Mouse (Mus musculus): ENCODE results near the gene Gm10401. TPM values are rescaled to one million over a fixed set of nuclear protein-coding genes. Genes with fewer than 3 reads are reported as not detected.
A peak's percentile ranks its signal among the peaks of the same experiment; 100 is the strongest.

Gm10401 gene
- total and polyA plus RNA-seq, 3 experiments: 1.7 to 10.9 TPM; not detected in 1

- in situ Hi-C loops (cut with MboI; ENCODE audit: low pct_ligation_motif_present, low pct_unique_long_range_greater_than_20kb, low sequenced_read_pairs): no loop called here
- TF ChIP-seq ZNF384 (IDR thresholded peaks at IDR 0.05; ENCODE audit: low read depth, low read length) (peak; percentile 93), RAD21 (IDR thresholded peaks at IDR 0.05; ENCODE audit: low read depth, low read length) (no peak), CHD2 (IDR thresholded peaks at IDR 0.05; ENCODE audit: low read length) (peak; percentile 39; the same call in 1 of the 2 replicates), ZKSCAN1 (IDR thresholded peaks at IDR 0.05; ENCODE audit: borderline replicate concordance, low read depth, low read length) (no peak), MEF2A (IDR thresholded peaks at IDR 0.05; ENCODE audit: borderline replicate concordance, low read depth, low read length) (0 out of 2 replicates have a peak, but pooled peaks have one; percentile 30)
- no peak overlapping the region for H3K4me3 ChIP-seq (replicated peaks in 1 of 3; ENCODE audit: low read depth in 2 of 3, low read length in 2 of 3, poor library complexity in 1 of 3)
- peak overlapping the region; percentile 9; the same call in 1 of the 2 replicates for H3K4me2 ChIP-seq (ENCODE audit: insufficient read depth, low read depth, poor library complexity, severe bottlenecking)
- H3K9ac ChIP-seq (ENCODE audit: insufficient read depth, low read depth): no peak overlapping the region
- H3K9me3 ChIP-seq (replicated peaks; ENCODE audit: low read length): no peaks in the 10 kb centered on the region
- dilution Hi-C loops (cut with MboI; ENCODE audit: extremely low pct_ligation_motif_present, extremely low pct_unique_long_range_greater_than_20kb, low sequenced_read_pairs): no loop called here
- H3K27ac ChIP-seq (ENCODE audit: insufficient read depth, low read depth): no peak overlapping the region
- H3K4me1 ChIP-seq (ENCODE audit: control insufficient read depth in 1 of 2, insufficient read depth in 2 of 2): peaks cover 4 to 29% of the 10 kb centered on the region in 2 experiments; a peak in 2 of 4 replicates
- no peaks in the 10 kb centered on the region for H3K27me3 ChIP-seq (replicated peaks)
- peaks cover 8% of the 10 kb centered on the region; the same call in 1 of the 2 replicates for H3K79me2 ChIP-seq (replicated peaks; ENCODE audit: control insufficient read depth, extremely low read depth, insufficient read depth, poor library complexity, severe bottlenecking)
- H3K36me3 ChIP-seq (replicated peaks in 1 of 2; ENCODE audit: control insufficient read depth in 1 of 2, insufficient read depth in 1 of 2, low read length in 1 of 2): peaks cover 4 to 44% of the 10 kb centered on the region in 2 experiments
- peak; percentile 66 for DNase-seq (ENCODE audit: extremely low read depth)
These were observed 39.4 kb downstream of the Gm10401 start for GRCm38 (mm10) chr5:115058584-115059297.

DNA sequence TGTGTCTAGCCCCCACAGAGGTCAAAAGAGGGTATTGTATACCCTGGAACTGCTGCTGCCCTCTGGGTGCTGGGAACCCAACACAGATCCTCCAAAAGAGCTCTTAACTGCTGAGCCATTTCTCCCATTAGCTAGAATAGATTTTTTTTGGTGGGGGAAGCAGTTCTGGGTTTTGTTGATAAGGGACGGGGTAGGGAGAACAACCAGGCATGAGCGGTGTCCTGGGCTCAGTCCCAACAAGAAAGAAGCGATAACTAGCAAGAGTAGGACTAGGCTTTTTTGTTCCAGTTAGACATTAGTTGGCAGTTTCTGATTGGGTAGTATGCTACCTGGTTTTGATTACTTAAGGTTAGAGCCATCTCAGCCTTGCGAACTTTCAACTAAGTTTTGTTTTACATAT, 40.9 kb downstream of the Gm10401 start:
- Histone ChIP-seq H3K4me3 (replicated peaks in 1 of 3; ENCODE audit: low read depth in 2 of 3, low read length in 2 of 3, poor library complexity in 1 of 3) (no peak overlapping the region), H3K27ac (ENCODE audit: insufficient read depth, low read depth) (no peak overlapping the region), H3K27me3 (replicated peaks) (no peaks in the 10 kb centered on the region), H3K9ac (ENCODE audit: insufficient read depth, low read depth) (no peak overlapping the region), H3K79me2 (replicated peaks; ENCODE audit: control insufficient read depth, extremely low read depth, insufficient read depth, poor library complexity, severe bottlenecking) (peaks cover 8% of the 10 kb centered on the region), H3K36me3 (replicated peaks in 1 of 2; ENCODE audit: control insufficient read depth in 1 of 2, insufficient read depth in 1 of 2, low read length in 1 of 2) (peaks cover 0 to 34% of the 10 kb centered on the region in 2 experiments), H3K9me3 (replicated peaks; ENCODE audit: low read length) (no peaks in the 10 kb centered on the region), H3K4me1 (ENCODE audit: control insufficient read depth in 1 of 2, insufficient read depth in 2 of 2) (peaks cover 4 to 30% of the 10 kb centered on the region in 2 experiments; a peak in 2 of 4 replicates), H3K4me2 (ENCODE audit: insufficient read depth, low read depth, poor library complexity, severe bottlenecking) (no peak overlapping the region)
- in situ Hi-C loops (cut with MboI; ENCODE audit: low pct_ligation_motif_present, low pct_unique_long_range_greater_than_20kb, low sequenced_read_pairs) (no loop called here), dilution Hi-C loops (cut with MboI; ENCODE audit: extremely low pct_ligation_motif_present, extremely low pct_unique_long_range_greater_than_20kb, low sequenced_read_pairs) (no loop called here)
- no peak for DNase-seq (ENCODE audit: extremely low read depth)
- TF ChIP-seq POLR2AphosphoS2 (IDR thresholded peaks at IDR 0.05; ENCODE audit: low read depth, low read length) (no peak), MXI1 (IDR thresholded peaks at IDR 0.05; ENCODE audit: low read depth, low read length) (no peak)

GRCm38 (mm10) chr5:115055418-115055817, 42.7 kb downstream of the Gm10401 start:
- TF ChIP-seq NELFE (IDR thresholded peaks at IDR 0.05; ENCODE audit: low read depth, low read length) (no peak), PAX5 (IDR thresholded peaks at IDR 0.05; ENCODE audit: low read length) (no peak), MXI1 (IDR thresholded peaks at IDR 0.05; ENCODE audit: low read depth, low read length) (no peak), USF2 (conservative IDR thresholded peaks at IDR 0.05; ENCODE audit: low read depth, low read length) (no peak), EP300 (IDR thresholded peaks at IDR 0.05; ENCODE audit: low read length) (no peak), MEF2A (IDR thresholded peaks at IDR 0.05; ENCODE audit: borderline replicate concordance, low read depth, low read length) (no peak)
- peaks cover 10% of the 10 kb centered on the region for H3K79me2 ChIP-seq (replicated peaks; ENCODE audit: control insufficient read depth, extremely low read depth, insufficient read depth, poor library complexity, severe bottlenecking)
- H3K36me3 ChIP-seq (replicated peaks in 1 of 2; ENCODE audit: control insufficient read depth in 1 of 2, insufficient read depth in 1 of 2, low read length in 1 of 2): peaks cover 0 to 32% of the 10 kb centered on the region in 2 experiments
- H3K27ac ChIP-seq (ENCODE audit: insufficient read depth, low read depth): no peak overlapping the region
- no peak overlapping the region for H3K9ac ChIP-seq (ENCODE audit: insufficient read depth, low read depth)
- dilution Hi-C loops (cut with MboI; ENCODE audit: extremely low pct_ligation_motif_present, extremely low pct_unique_long_range_greater_than_20kb, low sequenced_read_pairs) (no loop called here), in situ Hi-C loops (cut with MboI; ENCODE audit: low pct_ligation_motif_present, low pct_unique_long_range_greater_than_20kb, low sequenced_read_pairs) (no loop called here)
- H3K4me3 ChIP-seq (replicated peaks in 1 of 3; ENCODE audit: low read depth in 2 of 3, low read length in 2 of 3, poor library complexity in 1 of 3): no peak overlapping the region
- no peak for DNase-seq (ENCODE audit: extremely low read depth)
- peaks cover 4 to 43% of the 10 kb centered on the region in 2 experiments; a peak in 2 of 4 replicates for H3K4me1 ChIP-seq (ENCODE audit: control insufficient read depth in 1 of 2, insufficient read depth in 2 of 2)
- H3K9me3 ChIP-seq (replicated peaks; ENCODE audit: low read length): no peaks in the 10 kb centered on the region
- no peaks in the 10 kb centered on the region for H3K27me3 ChIP-seq (replicated peaks)
- H3K4me2 ChIP-seq (ENCODE audit: insufficient read depth, low read depth, poor library complexity, severe bottlenecking): no peak overlapping the region
